Mouse (Mus musculus): ENCODE measurements around the gene Rpl36al. TPM values are rescaled to one million over a fixed set of nuclear protein-coding genes. Genes with fewer than 3 reads are reported as not detected.
"Not testable (repeated sequence)": the region's sequence is repeated elsewhere in the genome, so short reads cannot be mapped to it uniquely, and the experiment has no call there.

Gene Rpl36al
- total and polyA plus RNA-seq, 2 experiments from 2014 or later = 194 to 396 TPM

DNA sequence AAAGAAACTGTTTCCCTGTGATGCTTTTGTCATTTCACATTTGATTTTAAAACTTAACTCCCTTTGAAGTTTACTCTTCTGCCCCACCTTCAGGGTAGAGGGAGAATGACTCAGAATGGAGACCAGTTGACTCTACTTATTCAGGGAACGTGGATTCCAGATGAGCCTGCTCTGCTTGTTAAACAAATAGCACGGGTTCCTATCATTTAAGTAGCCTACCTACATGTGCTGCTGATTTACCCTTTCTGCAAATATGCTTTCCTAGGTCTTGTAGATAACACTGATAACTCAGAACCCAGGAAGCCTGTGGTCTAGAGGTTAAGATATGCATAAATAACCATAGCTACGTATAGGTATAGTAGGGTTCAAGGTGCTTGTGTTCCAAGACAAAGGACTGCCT, 19.0 kb downstream of the Rpl36al start:
- H3K9ac ChIP-seq = no peak overlapping the region
- H3K36me3 ChIP-seq (ENCODE audit: insufficient read depth) = no peaks in the 10 kb centered on the region
- DNase-seq (no peak), ATAC-seq (no peak)
- H3K27me3 ChIP-seq (ENCODE audit: insufficient read depth, low read length) = no peaks in the 10 kb centered on the region
- no peaks in the 10 kb centered on the region for H3K9me3 ChIP-seq (ENCODE audit: low read length)
- H3K4me1 ChIP-seq (ENCODE audit: insufficient read depth) = 0 out of 2 replicates have a peak, but pooled peaks cover 5% of the 10 kb centered on the region
- 59% methylated on average over 3 of the region's 3 CpGs for WGBS
- H3K4me3 ChIP-seq (ENCODE audit: low read depth, low read length) = no peak overlapping the region
- TF ChIP-seq CTCF (IDR thresholded peaks at IDR 0.05; ENCODE audit: low read depth) = no peak
- H3K4me2 ChIP-seq (ENCODE audit: low read depth) = no peak overlapping the region
- H3K27ac ChIP-seq (ENCODE audit: low read depth, low read length) = no peak overlapping the region

DNA sequence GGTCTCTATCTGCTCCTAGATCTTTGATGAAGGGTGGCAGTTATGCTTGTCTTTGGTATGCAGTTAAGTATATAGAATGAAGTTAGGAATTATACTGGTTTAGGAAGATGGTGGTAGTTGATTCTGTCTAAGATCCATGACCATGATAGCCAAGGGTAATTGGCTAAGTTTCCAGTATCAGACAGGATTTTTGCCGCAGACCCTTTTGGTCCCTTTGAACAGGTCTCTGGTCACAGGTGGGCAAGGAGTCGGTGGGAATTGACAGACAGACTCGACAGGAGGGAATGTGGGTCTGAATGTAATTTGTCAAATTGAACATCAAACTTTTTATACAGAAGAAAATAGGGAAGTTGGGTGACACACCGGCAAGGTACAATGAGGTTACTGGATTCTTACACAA, 20.3 kb downstream of the Rpl36al start:
- not testable (repeated sequence) for H3K4me3 ChIP-seq (ENCODE audit: low read depth, low read length); H3K27ac ChIP-seq (ENCODE audit: low read depth, low read length); H3K4me2 ChIP-seq (ENCODE audit: low read depth); H3K9me3 ChIP-seq (ENCODE audit: low read length); H3K4me1 ChIP-seq (ENCODE audit: insufficient read depth); ATAC-seq; DNase-seq; H3K27me3 ChIP-seq (ENCODE audit: insufficient read depth, low read length); H3K36me3 ChIP-seq (ENCODE audit: insufficient read depth); H3K9ac ChIP-seq
- 84% methylated on average over 4 of the region's 4 CpGs for WGBS

DNA sequence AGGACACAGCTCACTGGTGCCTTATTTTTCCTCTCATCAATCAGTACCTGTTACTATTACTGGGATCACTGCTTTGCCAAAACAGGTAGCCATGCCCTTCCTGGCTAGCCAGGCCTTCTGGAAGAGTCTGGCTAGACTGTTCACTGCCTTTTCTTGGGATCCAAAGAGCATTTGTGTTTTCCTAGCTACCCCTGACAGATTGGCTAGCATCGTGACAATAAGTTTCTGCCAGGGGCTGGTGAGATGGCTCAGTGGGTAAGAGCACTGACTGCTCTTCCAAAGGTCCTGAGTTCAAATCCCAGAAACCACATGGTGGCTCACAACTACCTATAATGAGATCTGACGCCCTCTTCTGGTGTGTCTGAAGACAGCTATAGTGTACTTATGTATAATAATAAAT, 23.2 kb downstream of the Rpl36al start:
- H3K4me2 ChIP-seq (ENCODE audit: low read depth); H3K9me3 ChIP-seq (ENCODE audit: low read length); H3K4me3 ChIP-seq (ENCODE audit: low read depth, low read length); H3K27me3 ChIP-seq (ENCODE audit: insufficient read depth, low read length); DNase-seq; ATAC-seq; H3K4me1 ChIP-seq (ENCODE audit: insufficient read depth); H3K9ac ChIP-seq; H3K27ac ChIP-seq (ENCODE audit: low read depth, low read length): not testable (repeated sequence)
- H3K36me3 ChIP-seq (ENCODE audit: insufficient read depth) = peaks cover 14% of the 10 kb centered on the region; the same call in 1 of the 2 replicates
- WGBS = 80% methylated on average over 2 of the region's 2 CpGs

DNA sequence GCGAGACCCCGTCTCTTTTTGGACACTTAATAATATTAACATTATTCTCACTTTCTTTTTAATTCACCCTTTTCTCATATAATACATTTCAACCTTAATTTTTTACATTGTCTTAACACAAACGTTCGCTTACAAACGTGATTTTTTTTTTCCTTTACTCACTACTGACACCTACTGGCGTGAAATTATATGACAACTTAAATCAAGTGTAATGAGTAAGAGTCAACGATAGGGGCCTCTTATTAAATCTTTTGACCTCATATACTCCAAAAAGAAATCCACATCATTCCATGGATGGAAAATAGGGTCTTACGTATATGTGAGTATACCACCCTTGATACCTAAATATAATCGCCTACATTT, 24.3 kb downstream of the Rpl36al start:
- H3K4me1 ChIP-seq (ENCODE audit: insufficient read depth) = peaks cover 5% of the 10 kb centered on the region; the same call in 1 of the 2 replicates
- peak overlapping the region; percentile 65 for H3K4me3 ChIP-seq (ENCODE audit: low read depth, low read length)
- ATAC-seq (no peak), DNase-seq (peak; percentile 91)
- WGBS = 4% methylated on average over 9 of the region's 9 CpGs
- H3K9ac ChIP-seq = no peak overlapping the region
- peak overlapping the region; percentile 50; the same call in 1 of the 2 replicates for H3K27ac ChIP-seq (ENCODE audit: low read depth, low read length)
- H3K27me3 ChIP-seq (ENCODE audit: insufficient read depth, low read length) = no peaks in the 10 kb centered on the region
- peaks cover 14% of the 10 kb centered on the region; the same call in 1 of the 2 replicates for H3K36me3 ChIP-seq (ENCODE audit: insufficient read depth)
- TF ChIP-seq CTCF (IDR thresholded peaks at IDR 0.05; ENCODE audit: low read depth) = peak; percentile 83
- H3K4me2 ChIP-seq (ENCODE audit: low read depth) = peak overlapping the region; percentile 29; the same call in 1 of the 2 replicates
- no peaks in the 10 kb centered on the region for H3K9me3 ChIP-seq (ENCODE audit: low read length)

DNA sequence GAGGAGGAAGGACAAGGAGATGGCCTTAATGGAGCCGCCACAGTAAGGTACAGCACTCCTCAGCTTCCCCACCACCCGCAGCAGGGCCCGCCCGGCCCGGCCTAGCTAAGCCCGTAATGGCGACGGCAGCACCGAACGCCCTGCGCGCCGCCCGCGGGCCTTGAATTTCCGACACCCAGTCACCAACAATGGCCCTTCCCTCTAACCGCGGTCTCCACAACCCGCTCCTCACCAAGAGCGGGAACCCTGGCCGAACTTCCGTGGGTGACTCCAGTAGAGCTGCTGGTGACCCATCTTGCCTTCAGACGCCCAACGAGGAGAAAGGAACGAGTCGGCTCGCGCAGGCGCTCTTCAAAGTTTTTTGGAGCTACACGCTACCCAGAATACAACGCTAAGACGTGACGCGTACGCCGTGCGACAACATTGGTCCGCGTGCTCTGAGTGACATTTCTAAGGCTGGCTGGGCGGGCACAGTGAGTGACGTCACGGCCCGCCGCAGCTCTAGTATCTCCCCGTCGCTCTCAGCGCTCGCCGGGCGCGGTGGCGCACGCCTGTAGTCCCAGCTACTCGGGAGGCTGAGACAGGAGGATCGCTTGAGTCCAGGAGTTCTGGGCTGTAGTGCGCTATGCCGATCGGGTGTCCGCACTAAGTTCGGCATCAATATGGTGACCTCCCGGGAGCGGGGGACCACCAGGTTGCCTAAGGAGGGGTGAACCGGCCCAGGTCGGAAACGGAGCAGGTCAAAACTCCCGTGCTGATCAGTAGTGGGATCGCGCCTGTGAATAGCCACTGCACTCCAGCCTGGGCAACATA, 24.9 kb downstream of the Rpl36al start, which contains the start of gene Rps29:
Gene Rps29 (minus strand): TSS at position 422 of the 813 bp plus-strand sequence.
- under 1% methylated on average over 57 of the region's 68 CpGs for WGBS

DNA sequence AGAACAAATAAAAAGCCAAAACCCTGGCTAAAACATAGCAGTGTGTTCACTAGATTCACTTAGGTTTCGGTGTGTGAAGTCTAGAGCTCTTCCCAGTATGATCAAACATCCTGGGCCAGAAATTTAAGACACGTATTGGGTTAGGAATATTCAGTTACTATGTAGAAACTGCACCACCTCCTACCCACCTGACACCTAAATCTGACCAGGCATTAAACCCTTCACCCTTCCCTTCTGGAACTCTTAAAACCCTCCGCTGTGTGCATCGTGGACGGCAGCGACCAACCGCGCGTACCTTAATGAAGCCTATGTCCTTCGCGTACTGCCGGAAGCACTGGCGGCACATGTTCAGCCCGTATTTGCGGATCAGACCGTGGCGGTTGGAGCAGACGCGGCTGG, 25.5 kb downstream of the Rpl36al start:
- peaks cover 14% of the 10 kb centered on the region; the same call in 1 of the 2 replicates for H3K36me3 ChIP-seq (ENCODE audit: insufficient read depth)
- TF ChIP-seq CTCF (IDR thresholded peaks at IDR 0.05; ENCODE audit: low read depth) = no peak
- H3K27ac ChIP-seq (ENCODE audit: low read depth, low read length) = peak overlapping the region; percentile 96
- DNase-seq (no peak), ATAC-seq (no peak)
- peak overlapping the region; percentile 65 for H3K4me3 ChIP-seq (ENCODE audit: low read depth, low read length)
- peak overlapping the region; percentile 55 for H3K4me2 ChIP-seq (ENCODE audit: low read depth)
- H3K4me1 ChIP-seq (ENCODE audit: insufficient read depth) = peaks cover 5% of the 10 kb centered on the region; the same call in 1 of the 2 replicates
- no peaks in the 10 kb centered on the region for H3K27me3 ChIP-seq (ENCODE audit: insufficient read depth, low read length)
- WGBS = 2% methylated on average over 19 of the region's 19 CpGs
- peak overlapping the region; percentile 86 for H3K9ac ChIP-seq
- no peaks in the 10 kb centered on the region for H3K9me3 ChIP-seq (ENCODE audit: low read length)

More for the DNA sequence above, 24.9 kb downstream of the Rpl36al start, which contains the start of gene Rps29:
- peak within 1 kb of the TSS; percentile 86 for H3K9ac ChIP-seq
- peak within 1 kb of the TSS; percentile 96 for H3K27ac ChIP-seq (ENCODE audit: low read depth, low read length)
- H3K4me3 ChIP-seq (ENCODE audit: low read depth, low read length) = peak within 1 kb of the TSS; percentile 65
- not testable (repeated sequence) for H3K27me3 ChIP-seq (ENCODE audit: insufficient read depth, low read length); H3K4me1 ChIP-seq (ENCODE audit: insufficient read depth); H3K9me3 ChIP-seq (ENCODE audit: low read length)
- H3K36me3 ChIP-seq (ENCODE audit: insufficient read depth) = peaks cover 14% of the 10 kb centered on the region; the same call in 1 of the 2 replicates
- DNase-seq = peak; percentile 100
- H3K4me2 ChIP-seq (ENCODE audit: low read depth) = peak within 1 kb of the TSS; percentile 55
- peak; percentile 99 for ATAC-seq

DNA sequence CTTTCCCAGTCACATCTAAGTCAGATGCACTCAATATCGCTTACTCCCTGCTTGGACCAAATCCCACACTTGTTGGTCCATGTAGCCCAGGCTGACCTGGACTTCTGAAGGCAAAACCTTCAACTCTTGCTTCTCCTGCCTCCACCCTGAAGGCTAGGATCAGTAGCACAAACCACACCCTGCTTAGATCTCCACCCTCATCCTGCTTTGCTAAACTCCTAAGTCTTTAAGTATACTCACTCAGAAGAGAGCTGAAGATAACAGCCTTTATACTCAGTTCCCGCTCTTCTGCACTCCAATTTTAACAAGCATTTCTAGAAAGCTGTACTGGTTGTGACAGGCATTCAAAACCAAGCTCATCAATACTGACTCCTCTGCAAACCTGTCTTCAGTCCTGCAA, 26.8 kb downstream of the Rpl36al start:
- no peak overlapping the region for H3K4me3 ChIP-seq (ENCODE audit: low read depth, low read length)
- no peak overlapping the region for H3K9ac ChIP-seq
- peaks cover 14% of the 10 kb centered on the region; the same call in 1 of the 2 replicates for H3K36me3 ChIP-seq (ENCODE audit: insufficient read depth)
- H3K9me3 ChIP-seq (ENCODE audit: low read length) = no peaks in the 10 kb centered on the region
- no peak for TF ChIP-seq CTCF (IDR thresholded peaks at IDR 0.05; ENCODE audit: low read depth)
- ATAC-seq (no peak), DNase-seq (no peak)
- 97% methylated on average over 2 of the region's 2 CpGs for WGBS
- no peak overlapping the region for H3K4me2 ChIP-seq (ENCODE audit: low read depth)
- no peak overlapping the region for H3K27ac ChIP-seq (ENCODE audit: low read depth, low read length)
- no peaks in the 10 kb centered on the region for H3K27me3 ChIP-seq (ENCODE audit: insufficient read depth, low read length)
- H3K4me1 ChIP-seq (ENCODE audit: insufficient read depth) = peaks cover 5% of the 10 kb centered on the region; the same call in 1 of the 2 replicates

Data from forebrain, postnatal 0 days (tissue).